Mouse (Mus musculus) liver, embryonic 14.5 days (tissue): ENCODE results near the gene Ppil1. TPM values are rescaled to one million over a fixed set of nuclear protein-coding genes. Genes with fewer than 3 reads are reported as not detected.

Source experiments
- ATAC-seq: fragments of 200-750 bp; cut with Nextera tagmentation; 2 replicates; pipeline ENCODE4 v1.8.0; 2017; ENCODE audit warnings: moderate number of reproducible peaks, mild to moderate bottlenecking, moderate library complexity; ENCODE audit not compliant: insufficient read depth
- DNase-seq, 3 experiments: peaks; one replicate each; pipeline ENCODE4 v3.0.0-alpha.2; 2012 to 2013; ENCODE audit warnings: low read depth in 3 of 3, low spot score in 3 of 3
- H3K27ac ChIP-seq: fragments of 300-500 bp; sonication (generic); 2 replicates; pipeline ENCODE4 v1.5.1; 2014; ENCODE audit warnings: moderate library complexity, mild to moderate bottlenecking, control low read depth, inconsistent platforms
- H3K27me3 ChIP-seq: fragments of 300-500 bp; sonication (generic); 2 replicates; pipeline ENCODE4 v1.6.1; 2014; ENCODE audit warnings: mild to moderate bottlenecking, low read length, moderate library complexity; ENCODE audit not compliant: control insufficient read depth, insufficient read depth
- H3K36me3 ChIP-seq: fragments of 300-500 bp; sonication (generic); replicated peaks from 2 replicates; pipeline ENCODE4 v1.6.1; 2014; ENCODE audit warnings: low read depth; ENCODE audit not compliant: control insufficient read depth, insufficient read depth
- H3K4me1 ChIP-seq, 2 experiments: fragments of 200-500 bp in 1 of 2; fragments of 300-500 bp in 1 of 2; sonication (generic) in 1 of 2; replicated peaks; 2 replicates each; pipeline ENCODE4 v1.6.1; 2012 to 2014; ENCODE audit warnings: antibody characterized with exemption in 1 of 2, inconsistent platforms in 1 of 2, low read length in 1 of 2; ENCODE audit not compliant: control insufficient read depth in 2 of 2, insufficient read depth in 2 of 2
- H3K4me2 ChIP-seq: fragments of 300-500 bp; sonication (generic); 2 replicates; pipeline ENCODE4 v1.6.1; 2014; ENCODE audit warnings: low read depth, mild to moderate bottlenecking, control low read depth, moderate library complexity
- H3K4me3 ChIP-seq, 2 experiments: fragments of 200-500 bp in 1 of 2; fragments of 300-500 bp in 1 of 2; sonication (generic) in 1 of 2; 2 replicates each; pipeline ENCODE4 v1.5.1; 2012 to 2014; ENCODE audit warnings: low read depth in 2 of 2, low read length in 2 of 2, mild to moderate bottlenecking in 2 of 2, control low read depth in 1 of 2, inconsistent platforms in 1 of 2, moderate library complexity in 1 of 2; ENCODE audit not compliant: insufficient read depth in 1 of 2
- H3K9ac ChIP-seq: fragments of 300-500 bp; sonication (generic); replicated peaks from 2 replicates; pipeline ENCODE4 v1.6.1; 2014; ENCODE audit warnings: mild to moderate bottlenecking, control low read depth, moderate library complexity
- H3K9me3 ChIP-seq: fragments of 300-500 bp; sonication (generic); 2 replicates; pipeline ENCODE4 v1.6.1; 2016; ENCODE audit warnings: low read length, mixed read lengths; ENCODE audit not compliant: control insufficient read depth
- CTCF ChIP-seq: IDR thresholded peaks from 2 replicates; pipeline ENCODE4 v1.5.1; 2016; ENCODE audit warnings: antibody characterized with exemption, low read depth, control low read depth
- EP300 ChIP-seq: IDR thresholded peaks from 2 replicates; pipeline ENCODE4 v1.6.1; 2016; ENCODE audit warnings: antibody characterized with exemption, low read depth
- WGBS: fragments of 180-500 bp; shearing (Covaris S2); extraction: QIAGEN DNeasy Blood & Tissue Kit; methylation state at CpG from one replicate; pipeline ENCODE4 v1.1.7; 2014; ENCODE audit not compliant: insufficient replicate concordance; 5-methylcytosine and 5-hydroxymethylcytosine counted together
- polyA plus RNA-seq, 2 experiments: library from polyadenylated mRNA; depleted of rRNA in 1 of 2; stranded (reverse) in 1 of 2; unstranded in 1 of 2; fragments of >200 nt; fragmentation: Nextera tagmentation in 1 of 2; extraction: Ambion mirVana in 1 of 2; gene quantifications; 2 replicates each; pipeline versions ENCODE4 v1.2.1 to v1.2.3; 2012 to 2014

The Ppil1 gene
- polyA plus RNA-seq (2012; rRNA removed) (46.2 and 47.9 TPM in 2 replicates), polyA plus RNA-seq (2014; fragmentation: Nextera tagmentation; extraction: Ambion mirVana) (84.7 and 87.3 TPM in 2 replicates)

- Histone ChIP-seq H3K9me3 (no peaks in the 10 kb centered on the region), H3K36me3 (peaks cover 20% of the 10 kb centered on the region), H3K27ac (peak within 1 kb of the TSS; percentile 83), H3K4me3 (peak within 1 kb of the TSS; percentile 71 to 91), H3K4me1 (peaks cover 9 to 29% of the 10 kb centered on the region in 2 experiments; a peak in 3 of 4 replicates), H3K4me2 (peak within 1 kb of the TSS; percentile 95), H3K27me3 (no peaks in the 10 kb centered on the region), H3K9ac (peak within 1 kb of the TSS; percentile 76)
- peak; percentile 68 to 77 (median 76) for DNase-seq
- ATAC-seq = peak; percentile 71
- WGBS = 7% methylated on average over 38 of the region's 38 CpGs
- TF ChIP-seq CTCF = no peak
- TF ChIP-seq EP300 = 0 out of 2 replicates have a peak, but pooled peaks have one; percentile 14
Measured at GRCm38 (mm10) chr17:29263840-29264633, at the start of gene Ppil1. Gene Ppil1 (minus strand): TSS chr17:29264186.

GRCm38 (mm10) chr17:29313300-29313699, 49.3 kb upstream of the Ppil1 start:
- Histone ChIP-seq H3K27ac (no peak overlapping the region), H3K9ac (no peak overlapping the region), H3K4me3 (no peak overlapping the region), H3K4me1 (no peaks in the 10 kb centered on the region), H3K9me3 (peaks cover 2% of the 10 kb centered on the region; the same call in 1 of the 2 replicates), H3K36me3 (no peaks in the 10 kb centered on the region), H3K27me3 (no peaks in the 10 kb centered on the region), H3K4me2 (no peak overlapping the region)
- ATAC-seq (no peak), DNase-seq (no peak)
- TF ChIP-seq CTCF (peak; percentile 56), EP300 (no peak)

GRCm38 (mm10) chr17:29312082-29312481, 48.1 kb upstream of the Ppil1 start:
- peaks cover 2% of the 10 kb centered on the region; the same call in 1 of the 2 replicates for H3K9me3 ChIP-seq
- TF ChIP-seq CTCF (no peak), EP300 (no peak)
- ATAC-seq (no peak), DNase-seq (no peak)
- 77% methylated on average over 2 of the region's 2 CpGs for WGBS
- H3K27ac ChIP-seq = no peak overlapping the region
- H3K4me1 ChIP-seq = no peaks in the 10 kb centered on the region
- H3K4me3 ChIP-seq = no peak overlapping the region
- no peaks in the 10 kb centered on the region for H3K36me3 ChIP-seq
- no peak overlapping the region for H3K9ac ChIP-seq
- no peaks in the 10 kb centered on the region for H3K27me3 ChIP-seq
- no peak overlapping the region for H3K4me2 ChIP-seq

- no peak overlapping the region for H3K4me3 ChIP-seq
- H3K4me2 ChIP-seq = no peak overlapping the region
- no peak overlapping the region for H3K9ac ChIP-seq
- TF ChIP-seq EP300 (no peak), CTCF (no peak)
- no peaks in the 10 kb centered on the region for H3K36me3 ChIP-seq
- no peaks in the 10 kb centered on the region for H3K4me1 ChIP-seq
- DNase-seq (no peak), ATAC-seq (no peak)
- H3K27ac ChIP-seq = no peak overlapping the region
- WGBS = 76% methylated on average over 8 of the region's 8 CpGs
- peaks cover 2% of the 10 kb centered on the region; the same call in 1 of the 2 replicates for H3K9me3 ChIP-seq
- H3K27me3 ChIP-seq = no peaks in the 10 kb centered on the region
Measured at GRCm38 (mm10) chr17:29311602-29312001, 47.6 kb upstream of the Ppil1 start.

- no peak overlapping the region for H3K4me3 ChIP-seq
- peaks cover 2% of the 10 kb centered on the region; the same call in 1 of the 2 replicates for H3K9me3 ChIP-seq
- H3K27me3 ChIP-seq = no peaks in the 10 kb centered on the region
- DNase-seq (no peak), ATAC-seq (no peak)
- no peak overlapping the region for H3K9ac ChIP-seq
- H3K27ac ChIP-seq = no peak overlapping the region
- no peaks in the 10 kb centered on the region for H3K4me1 ChIP-seq
- 67% methylated on average over 21 of the region's 21 CpGs for WGBS
- TF ChIP-seq EP300 = no peak
- no peak for TF ChIP-seq CTCF
- no peaks in the 10 kb centered on the region for H3K36me3 ChIP-seq
- H3K4me2 ChIP-seq = no peak overlapping the region
Measured at GRCm38 (mm10) chr17:29310056-29310623, 46.2 kb upstream of the Ppil1 start.
